8 mouse cellular contexts compared by ENCODE assay signal in the genomic region with DNA sequence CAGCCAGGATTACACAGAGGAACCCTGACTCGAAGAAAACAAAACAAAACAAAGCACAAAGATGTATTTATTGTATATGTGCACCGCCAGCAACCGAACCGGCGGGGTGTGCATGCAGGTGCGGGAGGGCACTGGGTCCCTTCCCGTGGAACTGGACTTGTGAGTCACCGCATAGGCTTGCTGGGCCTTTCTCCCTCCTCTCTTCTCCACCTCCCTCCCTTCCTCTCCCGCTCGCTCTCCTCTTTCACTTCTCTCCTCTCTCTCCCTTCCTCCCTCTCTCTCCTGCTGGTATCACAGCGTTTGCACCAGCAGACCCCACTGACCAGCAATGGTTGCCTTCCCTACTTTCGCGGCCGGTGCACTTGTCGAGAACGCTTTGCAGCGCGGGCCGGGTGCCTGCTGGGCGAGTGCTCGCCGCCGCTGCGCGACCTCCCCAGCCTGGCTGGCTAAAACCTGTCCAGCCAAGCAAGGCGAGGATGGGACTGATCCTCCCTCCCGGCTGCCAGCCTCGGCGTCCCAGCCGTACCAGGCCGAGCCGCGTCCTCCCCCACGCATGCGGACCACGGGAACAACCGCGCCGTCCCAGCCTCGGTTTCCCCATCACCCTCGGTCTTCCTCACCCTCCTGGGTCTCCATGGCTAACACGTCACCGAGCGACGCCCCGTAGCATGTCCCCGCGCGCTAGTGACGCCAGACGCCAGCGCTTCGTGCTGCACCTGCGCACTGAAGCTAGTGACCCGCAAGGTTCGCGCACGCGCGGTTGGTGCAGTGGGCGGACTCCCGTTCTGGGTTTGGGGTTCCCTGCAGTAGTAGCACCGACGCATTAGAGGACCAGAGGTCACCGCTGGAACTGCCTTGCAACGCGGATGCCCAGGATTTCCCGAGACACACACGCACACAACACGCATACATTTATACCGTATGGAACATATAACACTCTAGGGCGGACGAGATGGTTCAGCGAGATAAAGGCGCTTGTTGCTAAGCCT. TPM values are rescaled to one million over a fixed set of nuclear protein-coding genes. Genes with fewer than 3 reads are reported as not detected.
A peak's percentile ranks its signal among the peaks of the same experiment; 100 is the strongest.
DNase-seq lines count a peak whose midpoint lies in the region; ATAC-seq and TF ChIP-seq lines count a peak whose summit lies in the region.

A gene (minus strand): TSS at position 725 of the 989 bp plus-strand sequence.

- H3K4me3 ChIP-seq in embryonic facial prominence, embryonic 13.5 days = peak within 1 kb of the TSS; percentile 94
- peak within 1 kb of the TSS; percentile 92 for H3K4me3 ChIP-seq in kidney, adult 2 months (ENCODE audit: insufficient read depth, low read depth, low read length)
- peak within 1 kb of the TSS; percentile 90 for H3K4me3 ChIP-seq in limb, embryonic 12.5 days (replicated peaks)
- H3K4me3 ChIP-seq in midbrain, embryonic 15.5 days = peak within 1 kb of the TSS; percentile 72
- H3K4me3 ChIP-seq in spleen, adult 2 months (ENCODE audit: extremely low read depth, insufficient read depth, insufficient read length) = peak within 1 kb of the TSS; percentile 81

- WGBS in embryonic facial prominence, embryonic 13.5 days = 1% methylated on average over 75 of the region's 75 CpGs
- WGBS in kidney, adult 2 months = under 1% methylated on average over 75 of the region's 75 CpGs
- 1% methylated on average over 75 of the region's 75 CpGs for WGBS in limb, embryonic 12.5 days
- under 1% methylated on average over 75 of the region's 75 CpGs for WGBS in midbrain, embryonic 15.5 days
- WGBS in spleen, adult 2 months = 1% methylated on average over 75 of the region's 75 CpGs

- H3K27me3 ChIP-seq in embryonic facial prominence, embryonic 13.5 days = peaks cover 19% of the 10 kb centered on the region; the same call in 1 of the 2 replicates
- H3K27me3 ChIP-seq in kidney, adult 2 months (replicated peaks; ENCODE audit: control insufficient read depth, insufficient read depth, low read length) = no peaks in the 10 kb centered on the region
- peaks cover 30% of the 10 kb centered on the region for H3K27me3 ChIP-seq in limb, embryonic 12.5 days
- H3K27me3 ChIP-seq in midbrain, embryonic 15.5 days (replicated peaks) = peaks cover 14% of the 10 kb centered on the region
- H3K27me3 ChIP-seq in spleen, adult 2 months (ENCODE audit: control insufficient read depth, insufficient read depth, low read length) = no peaks in the 10 kb centered on the region

- H3K4me2 ChIP-seq in embryonic facial prominence, embryonic 13.5 days = peak within 1 kb of the TSS; percentile 85
- peak within 1 kb of the TSS; percentile 90 for H3K4me2 ChIP-seq in limb, embryonic 12.5 days
- peak within 1 kb of the TSS; percentile 79 for H3K4me2 ChIP-seq in midbrain, embryonic 15.5 days

- peak; percentile 86 for ATAC-seq in embryonic facial prominence, embryonic 13.5 days (ENCODE audit: insufficient number of reproducible peaks, insufficient read depth, low FRiP score, low TSS enrichment, low read depth)
- ATAC-seq in limb, embryonic 12.5 days (ENCODE audit: insufficient number of reproducible peaks, insufficient read depth, low FRiP score, low TSS enrichment, low read depth) = peak; percentile 63
- peak; percentile 94 for ATAC-seq in midbrain, embryonic 15.5 days (replicated peaks)

- peaks cover 31% of the 10 kb centered on the region for H3K36me3 ChIP-seq in embryonic facial prominence, embryonic 13.5 days
- H3K36me3 ChIP-seq in kidney, adult 2 months (ENCODE audit: control insufficient read depth, insufficient read depth, low read length) = no peaks in the 10 kb centered on the region
- peaks cover 31% of the 10 kb centered on the region for H3K36me3 ChIP-seq in limb, embryonic 12.5 days
- H3K36me3 ChIP-seq in midbrain, embryonic 15.5 days (replicated peaks) = no peaks in the 10 kb centered on the region; the same call in 1 of the 2 replicates
- H3K36me3 ChIP-seq in spleen, adult 2 months (ENCODE audit: control insufficient read depth, insufficient read depth, low read length) = peaks cover 2% of the 10 kb centered on the region; the same call in 1 of the 2 replicates

- H3K9ac ChIP-seq in embryonic facial prominence, embryonic 13.5 days = peak within 1 kb of the TSS; percentile 96
- peak within 1 kb of the TSS; percentile 94 for H3K9ac ChIP-seq in limb, embryonic 12.5 days (replicated peaks)
- peak within 1 kb of the TSS; percentile 87 for H3K9ac ChIP-seq in midbrain, embryonic 15.5 days

- TF ChIP-seq CTCF in kidney, adult 2 months (conservative IDR thresholded peaks at IDR 0.05; ENCODE audit: insufficient read depth, insufficient read length, low read depth, low read length) = 0 out of 2 replicates have a peak, but pooled peaks have one; percentile 8
- no peak for TF ChIP-seq CTCF in spleen, adult 2 months (IDR thresholded peaks at IDR 0.05; ENCODE audit: extremely low read depth, insufficient read depth, insufficient read length, insufficient replicate concordance)

- peaks cover 18% of the 10 kb centered on the region for H3K4me1 ChIP-seq in embryonic facial prominence, embryonic 13.5 days
- no peaks in the 10 kb centered on the region; the same call in 1 of the 2 replicates for H3K4me1 ChIP-seq in kidney, adult 2 months (ENCODE audit: control insufficient read depth, insufficient read depth, low read length)
- peaks cover 18% of the 10 kb centered on the region for H3K4me1 ChIP-seq in limb, embryonic 12.5 days (replicated peaks)
- peaks cover 15% of the 10 kb centered on the region for H3K4me1 ChIP-seq in midbrain, embryonic 15.5 days
- H3K4me1 ChIP-seq in spleen, adult 2 months (ENCODE audit: control insufficient read depth, insufficient read depth, insufficient read length) = peaks cover 8% of the 10 kb centered on the region; the same call in 1 of the 2 replicates

- DNase-seq in 3134 (ENCODE audit: extremely low read depth, insufficient read length, low spot score) = peak; percentile 97
- peak; percentile 100 for DNase-seq in adrenal gland, postnatal 36 days
- DNase-seq in heart, adult 18-20 months = peak; percentile 99 to 100
- DNase-seq in kidney, adult 2 months = peak; percentile 99
- DNase-seq in spleen, adult 2 months (ENCODE audit: low read depth in 1 of 2, low spot score in 2 of 2) = peak; percentile 90 to 99

- H3K27ac ChIP-seq in embryonic facial prominence, embryonic 13.5 days = peak within 1 kb of the TSS; percentile 77
- peak within 1 kb of the TSS; percentile 71 for H3K27ac ChIP-seq in kidney, adult 2 months (ENCODE audit: insufficient read depth, low read depth, low read length)
- H3K27ac ChIP-seq in limb, embryonic 12.5 days = peak within 1 kb of the TSS; percentile 77
- peak within 1 kb of the TSS; percentile 84 for H3K27ac ChIP-seq in midbrain, embryonic 15.5 days
- H3K27ac ChIP-seq in spleen, adult 2 months (ENCODE audit: insufficient read depth, low read length) = peak within 1 kb of the TSS; percentile 61

- H3K9me3 ChIP-seq in embryonic facial prominence, embryonic 13.5 days = no peaks in the 10 kb centered on the region
- H3K9me3 ChIP-seq in limb, embryonic 12.5 days = no peaks in the 10 kb centered on the region
- no peaks in the 10 kb centered on the region for H3K9me3 ChIP-seq in midbrain, embryonic 15.5 days

- peak; percentile 76 for TF ChIP-seq POLR2A in kidney, adult 2 months (IDR thresholded peaks at IDR 0.05; ENCODE audit: low read depth, low read length)
- peak; percentile 61 for TF ChIP-seq POLR2A in spleen, adult 2 months (IDR thresholded peaks at IDR 0.05; ENCODE audit: low read depth, low read length)

RNA-seq across cellular contexts. Expression of the gene that starts here (rescaled TPM):
- 10 to 100 TPM; 29.5 to 30.6 TPM for total RNA-seq in adrenal gland, postnatal 36 days (2021)
- 60.5 and 70.5 TPM in 2 replicates for polyA plus RNA-seq in embryonic facial prominence, embryonic 13.5 days (2015; fragmentation: Nextera tagmentation; extraction: Ambion mirVana)
- total RNA-seq in heart, adult 18-20 months (2021) = 10 to 100 TPM; 12.7 to 13.0 TPM
- 44.3 and 51.4 TPM in 2 replicates for polyA plus RNA-seq in kidney, adult 2 months (2012; rRNA removed)
- polyA plus RNA-seq in limb, embryonic 12.5 days (2016; fragmentation: Nextera tagmentation; extraction: Ambion mirVana) = 68.3 and 71.7 TPM in 2 replicates
- polyA plus RNA-seq in midbrain, embryonic 15.5 days (2015; fragmentation: Nextera tagmentation; extraction: Ambion mirVana) = 51.1 and 52.3 TPM in 2 replicates
- 33.6 and 39.9 TPM in 2 replicates for polyA plus RNA-seq in spleen, adult 2 months (2012; rRNA removed)

Comparison
In these comparisons a context has a peak if more than half of its experiments do, and no peak if none do; other contexts are left out.
1. Peak in every context shown above with its lines: DNase-seq, ATAC-seq, H3K4me3 ChIP-seq and H3K27ac ChIP-seq.